Mouse (Mus musculus) central nervous system, embryonic 11.5 days (tissue): ENCODE results near the gene Cox8b. TPM values are rescaled to one million over a fixed set of nuclear protein-coding genes. Genes with fewer than 3 reads are reported as not detected.

Experiments used
- polyA plus RNA-seq: library from polyadenylated mRNA; depleted of rRNA; stranded (reverse); fragments of >200 nt; gene quantifications from 2 replicates; pipeline ENCODE4 v1.2.3, GENCODE M21; 2012; rRNA removed

The Cox8b gene
- polyA plus RNA-seq = 0.50 and 1.3 TPM in 2 replicates

DNA sequence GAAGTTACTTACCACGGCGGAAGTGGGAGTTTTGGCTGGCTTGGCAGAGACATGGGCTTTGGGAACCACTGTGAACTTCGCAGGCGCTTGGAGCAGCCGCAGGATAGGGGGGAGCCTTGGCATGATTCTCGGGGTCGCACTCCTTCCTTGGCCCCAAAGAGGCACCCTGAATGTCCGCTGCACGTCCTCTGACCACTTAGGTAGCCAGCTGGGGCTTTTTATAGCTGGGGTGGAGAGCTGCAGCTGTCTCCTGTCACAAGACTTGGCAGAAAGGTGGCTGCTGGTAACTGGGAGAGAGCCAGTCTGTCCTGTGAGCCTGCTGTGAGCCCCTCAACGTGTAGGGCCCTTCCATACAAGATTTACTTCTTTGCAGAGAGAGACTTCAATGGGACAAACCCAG lies at the start of gene Cox8b:
Gene Cox8b (minus strand): TSS at position 227 of the 400 bp plus-strand sequence.

DNA sequence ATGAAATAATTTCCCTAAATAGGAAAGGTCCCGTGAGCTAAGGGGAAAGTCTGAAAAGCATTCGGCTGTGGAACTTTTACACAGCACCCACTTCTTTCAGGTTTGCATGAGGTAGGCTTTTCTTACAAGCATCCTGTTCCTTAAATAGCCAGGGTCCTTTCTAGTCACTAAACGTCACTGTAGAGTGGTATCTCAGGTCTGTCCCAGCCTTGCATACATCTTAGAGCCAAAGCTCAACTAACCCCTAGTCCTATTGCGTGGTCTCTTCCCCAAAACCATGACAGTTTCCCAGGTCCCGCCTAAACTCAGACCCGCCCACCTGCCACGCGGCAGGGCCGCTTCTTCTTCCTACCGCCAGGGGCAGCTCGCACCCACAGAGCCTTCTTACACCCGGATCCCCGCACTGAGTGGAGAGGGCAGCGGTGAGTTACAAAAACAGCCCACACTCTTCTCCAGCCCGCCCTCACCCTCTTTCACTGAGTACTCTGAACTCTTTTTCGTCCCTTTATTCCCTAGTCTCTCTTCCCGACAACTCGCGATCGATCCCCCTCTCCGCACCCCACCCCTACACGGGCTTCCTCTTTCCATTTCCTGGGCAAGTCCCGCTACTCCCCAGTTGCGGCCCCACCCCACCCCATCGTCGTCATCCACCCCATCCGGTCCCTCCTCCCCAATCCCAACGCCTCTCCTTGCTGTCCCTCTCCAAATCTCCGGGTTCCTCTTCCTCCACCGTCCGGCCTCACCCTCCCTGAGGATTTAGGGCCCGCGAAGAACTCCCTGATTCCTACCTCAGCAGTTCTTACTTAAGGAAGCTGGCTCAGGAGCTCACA lies 41.2 kb upstream of the Cox8b start, which contains the start of gene Pgghg:
Gene Pgghg (plus strand): TSS at position 170 of the 830 bp plus-strand sequence.

DNA sequence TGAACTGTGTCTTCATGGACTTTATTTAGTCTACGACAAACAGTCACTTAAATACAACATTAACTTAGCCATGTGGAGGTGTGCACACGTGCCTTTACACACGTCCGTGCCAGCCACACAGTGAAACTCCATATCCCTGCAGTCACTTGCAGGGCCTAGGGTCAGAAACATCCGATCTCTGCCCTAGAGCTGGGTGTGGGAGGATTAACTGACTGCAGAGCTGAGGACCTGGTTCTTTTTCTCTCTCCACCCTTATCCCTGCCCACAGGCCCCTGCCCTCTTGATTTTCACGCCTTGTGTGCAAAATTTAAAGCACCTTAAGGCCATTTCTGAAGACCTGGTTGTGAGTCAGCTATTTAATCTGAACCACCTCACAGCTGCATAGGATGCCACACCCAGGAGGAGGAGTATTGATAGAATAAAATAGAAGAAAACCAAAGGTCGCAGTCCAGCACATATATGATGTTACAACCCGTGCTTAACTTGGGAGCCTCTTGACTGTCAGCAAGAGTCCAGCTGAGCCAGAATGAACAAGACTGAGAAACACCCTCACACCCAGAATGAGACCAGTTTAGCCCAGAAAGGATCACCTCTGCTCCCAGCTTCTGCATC lies 20.3 kb upstream of the Cox8b start, which contains the start of gene Nlrp6:
Gene Nlrp6 (plus strand): TSS at position 485 of the 612 bp plus-strand sequence.

DNA sequence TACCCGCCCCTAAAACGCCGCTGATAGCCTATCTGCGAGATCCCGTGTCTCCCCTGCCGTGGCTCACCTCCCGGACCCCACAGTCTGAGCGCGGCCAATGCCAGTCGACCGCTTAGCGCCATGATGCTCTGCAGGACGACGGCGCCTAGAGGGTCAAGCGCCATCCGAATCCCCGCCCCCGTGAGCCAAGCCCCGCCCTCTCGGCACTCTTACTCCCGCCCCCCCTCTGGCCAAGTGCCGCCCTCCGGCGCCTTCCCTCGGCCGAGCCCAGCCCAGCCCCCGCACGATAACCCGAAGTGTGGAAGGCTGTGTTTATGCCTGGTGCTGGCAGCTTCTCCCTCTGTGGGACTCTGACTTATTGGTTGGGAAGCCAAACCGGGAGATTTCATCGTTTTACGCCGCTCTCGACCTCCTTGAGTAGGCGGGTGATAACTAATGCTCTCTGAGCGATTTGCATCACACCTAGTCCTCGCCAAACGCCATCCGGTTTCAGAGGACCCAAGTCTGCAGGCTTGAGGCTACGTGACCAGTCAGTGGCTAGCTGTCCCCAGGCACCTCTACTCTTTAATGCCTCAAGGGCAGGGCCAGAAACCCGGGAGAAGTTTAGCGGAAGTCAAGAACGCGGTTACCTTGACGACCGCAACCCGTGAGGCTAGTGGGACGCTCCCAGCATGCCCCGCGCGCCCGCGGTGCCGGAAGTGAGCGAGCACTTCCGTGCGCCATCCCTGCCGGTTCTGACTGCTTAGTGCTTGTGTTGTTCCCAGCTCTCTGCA lies 18.4 kb downstream of the Cox8b start, which contains the start of the genes Psmd13 and Sirt3:
Gene Psmd13 (plus strand): TSS at position 273 of the 773 bp plus-strand sequence.
Gene Sirt3 (minus strand): TSS at position 614 of the 773 bp plus-strand sequence.

DNA sequence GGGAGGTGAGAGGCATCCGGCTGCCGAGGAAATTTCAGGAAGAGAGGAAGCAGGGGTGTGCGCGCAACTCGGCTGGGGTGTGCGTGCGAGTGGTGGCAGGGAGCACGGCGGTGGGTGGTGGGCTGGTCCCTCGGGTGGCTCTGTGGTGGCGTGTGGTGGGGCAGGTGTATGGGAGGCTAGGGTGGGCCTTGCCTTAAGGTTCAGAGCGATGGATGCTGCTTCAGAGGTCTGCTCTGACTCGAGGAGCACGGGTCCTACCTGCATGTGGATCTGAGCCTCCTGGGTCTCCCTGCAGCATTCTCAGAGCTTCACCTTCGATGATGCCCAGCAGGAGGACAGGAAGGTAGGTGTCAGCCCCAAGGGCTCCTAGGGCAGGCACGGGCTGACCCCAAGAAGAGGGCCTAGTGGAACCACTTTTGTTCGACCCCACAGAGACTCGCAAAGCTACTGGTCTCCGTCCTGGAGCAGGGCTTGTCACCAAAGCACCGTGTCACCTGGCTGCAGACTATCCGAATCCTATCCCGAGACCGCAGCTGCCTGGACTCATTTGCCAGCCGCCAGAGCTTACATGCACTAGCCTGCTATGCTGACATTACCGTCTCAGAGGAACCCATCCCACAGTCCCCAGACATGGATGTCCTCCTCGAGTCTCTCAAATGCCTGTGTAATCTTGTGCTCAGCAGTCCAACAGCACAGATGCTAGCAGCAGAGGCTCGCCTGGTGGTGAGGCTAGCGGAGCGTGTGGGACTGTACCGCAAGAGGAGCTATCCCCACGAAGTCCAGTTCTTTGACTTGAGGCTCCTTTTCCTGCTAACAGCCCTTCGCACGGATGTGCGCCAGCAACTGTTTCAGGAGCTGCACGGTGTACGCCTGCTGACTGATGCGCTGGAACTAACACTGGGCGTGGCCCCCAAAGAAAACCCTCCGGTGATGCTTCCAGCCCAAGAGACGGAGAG lies 42.4 kb downstream of the Cox8b start, which contains the start of gene Bet1l:
Gene Bet1l (minus strand): TSS at position 28 of the 956 bp plus-strand sequence.

DNA sequence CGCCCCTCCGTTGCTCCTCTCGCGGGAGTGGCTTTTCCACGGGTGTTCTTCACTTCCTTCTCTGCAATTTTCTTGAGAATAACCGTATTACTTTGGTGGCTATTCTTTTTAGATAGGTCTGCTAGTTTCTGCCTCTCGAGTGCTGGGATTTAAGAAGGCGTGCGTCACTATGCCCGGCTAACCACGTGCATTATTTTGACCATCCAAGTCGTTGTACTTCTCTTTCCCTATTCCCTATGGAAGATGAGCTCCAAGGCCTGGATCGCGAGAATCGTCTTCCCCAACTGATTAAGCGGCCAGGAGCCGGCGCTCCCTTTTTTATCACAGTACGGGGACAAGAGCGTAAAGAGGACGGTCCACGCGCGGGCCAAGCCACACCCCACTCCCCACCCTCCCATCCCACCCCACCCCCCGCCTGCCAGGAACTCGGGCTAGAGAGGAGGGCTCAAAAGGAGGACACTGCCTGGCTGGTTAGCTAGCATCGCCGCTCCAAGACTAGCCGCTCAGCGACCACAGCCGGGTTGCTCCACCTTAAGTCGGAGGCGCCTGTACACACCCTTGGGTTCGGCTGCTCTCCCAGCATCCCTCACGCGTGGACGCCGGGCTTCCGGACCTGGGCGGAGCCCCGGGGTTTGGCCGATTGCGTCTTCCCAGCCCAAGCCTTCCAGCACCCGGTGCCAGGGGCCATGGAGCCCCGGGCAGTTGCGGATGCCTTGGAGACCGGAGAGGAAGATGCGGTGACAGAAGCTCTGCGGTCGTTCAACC lies 43.3 kb downstream of the Cox8b start, which contains the start of gene Ric8a:
Gene Ric8a (plus strand): TSS at position 173 of the 765 bp plus-strand sequence.

DNA sequence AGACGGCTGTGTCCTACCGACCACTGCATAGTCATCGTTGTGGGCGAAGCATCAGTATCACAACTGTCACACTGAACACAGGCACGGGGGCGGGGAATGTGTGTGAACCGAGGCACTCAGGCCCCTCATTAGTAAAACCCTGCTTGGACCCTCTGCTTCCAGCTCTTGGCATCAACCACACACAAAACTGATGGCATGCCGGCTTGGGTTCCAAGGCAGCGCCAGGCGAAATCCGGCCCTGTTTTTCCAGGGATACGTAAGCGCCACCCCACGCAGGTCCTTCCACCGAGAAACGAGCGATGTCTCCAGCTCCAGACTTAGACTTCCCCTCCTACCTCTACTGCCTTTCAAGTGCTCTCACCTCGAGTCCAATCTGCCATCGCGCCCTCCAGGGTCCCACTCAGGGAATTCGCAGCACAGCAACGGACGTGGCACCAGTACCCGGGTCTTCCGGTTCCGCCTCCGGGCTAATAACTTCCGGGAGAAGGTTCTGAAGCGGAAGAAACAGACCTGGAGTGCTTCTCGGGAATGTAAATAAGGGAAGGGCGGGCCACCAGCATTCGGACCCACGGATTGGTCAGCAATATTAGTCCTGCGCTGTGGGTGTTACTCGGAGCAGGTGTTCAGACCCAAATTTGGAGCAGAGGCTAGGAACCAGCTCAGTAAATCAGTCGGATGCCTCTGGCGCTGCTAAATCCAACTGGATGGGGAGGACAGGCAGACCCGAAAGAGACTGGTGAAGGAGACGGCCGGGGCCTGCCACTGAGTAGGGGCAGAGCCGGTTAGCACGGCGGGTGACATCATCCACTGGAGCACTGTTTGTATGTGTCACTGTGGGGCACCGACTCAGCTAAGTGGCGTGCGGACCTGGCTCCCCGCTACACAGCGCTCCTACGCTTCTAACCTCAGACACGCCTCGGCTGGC lies 44.1 kb downstream of the Cox8b start, which contains the start of gene Gm45785:
Gene Gm45785 (minus strand): TSS at position 472 of the 925 bp plus-strand sequence.

Other genes with a start within 250 kb of the Cox8b start
- gene Olfr539, start 240.5 kb downstream of the Cox8b start, polyA plus RNA-seq = under 0.01 TPM in 2 replicates
- gene Olfr45, start 218.5 kb downstream of the Cox8b start, polyA plus RNA-seq = not detected in 2 replicates
- gene Olfr541, start 203.2 kb downstream of the Cox8b start, polyA plus RNA-seq = not detected in 2 replicates
- gene Cyp2e1, start 136.7 kb downstream of the Cox8b start, polyA plus RNA-seq = not detected in 2 replicates
- 0.12 and 0.24 TPM in 2 replicates for gene Syce1, start 112.6 kb downstream of the Cox8b start, polyA plus RNA-seq
- gene Zfp941, start 78.3 kb downstream of the Cox8b start, polyA plus RNA-seq = 2.4 and 4.2 TPM in 2 replicates
- gene Urah, start 65.4 kb downstream of the Cox8b start, polyA plus RNA-seq = 0.32 and 0.51 TPM in 2 replicates
- gene Scgb1c1, start 54.9 kb downstream of the Cox8b start, polyA plus RNA-seq = not detected in 2 replicates
- not detected in 2 replicates for gene Odf3, start 52.6 kb downstream of the Cox8b start, polyA plus RNA-seq
- 0.08 and 0.14 TPM in 2 replicates for gene Gm45785, start 44.1 kb downstream of the Cox8b start, polyA plus RNA-seq
- 61.0 and 61.6 TPM in 2 replicates for gene Ric8a, start 43.5 kb downstream of the Cox8b start, polyA plus RNA-seq
- gene Bet1l, start 42.9 kb downstream of the Cox8b start, polyA plus RNA-seq = 21.6 and 24.4 TPM in 2 replicates
- gene Psmd13, start 18.5 kb downstream of the Cox8b start, polyA plus RNA-seq = 167 and 206 TPM in 2 replicates
- gene Sirt3, start 18.1 kb downstream of the Cox8b start, polyA plus RNA-seq = 22.4 and 26.1 TPM in 2 replicates
- gene Nlrp6, start 20.5 kb upstream of the Cox8b start, polyA plus RNA-seq = 0.17 and 0.53 TPM in 2 replicates
- gene Pgghg, start 40.9 kb upstream of the Cox8b start, polyA plus RNA-seq = 15.3 and 24.6 TPM in 2 replicates
- 0.88 and 2.0 TPM in 2 replicates for gene Ifitm5, start 49.8 kb upstream of the Cox8b start, polyA plus RNA-seq
- not detected in 2 replicates for gene Gm45717, start 55.5 kb upstream of the Cox8b start, polyA plus RNA-seq
- gene Ifitm2, start 55.5 kb upstream of the Cox8b start, polyA plus RNA-seq = 87.0 and 380 TPM in 2 replicates
- gene Ifitm1, start 66.8 kb upstream of the Cox8b start, polyA plus RNA-seq = 12.4 and 30.5 TPM in 2 replicates
- gene Ifitm3, start 110.3 kb upstream of the Cox8b start, polyA plus RNA-seq = 5.5 and 20.2 TPM in 2 replicates
- 0.35 and 0.38 TPM in 2 replicates for gene Ifitm6, start 117.5 kb upstream of the Cox8b start, polyA plus RNA-seq
- gene Gm17387, start 128.7 kb upstream of the Cox8b start, polyA plus RNA-seq = not detected in 2 replicates
- 68.2 and 109 TPM in 2 replicates for gene B4galnt4, start 160.7 kb upstream of the Cox8b start, polyA plus RNA-seq
- gene Pkp3, start 177.8 kb upstream of the Cox8b start, polyA plus RNA-seq = 1.5 and 2.1 TPM in 2 replicates
- gene Sigirr, start 200.1 kb upstream of the Cox8b start, polyA plus RNA-seq = 2.3 and 2.7 TPM in 2 replicates
- gene Ano9, start 217.4 kb upstream of the Cox8b start, polyA plus RNA-seq = 0.52 and 0.88 TPM in 2 replicates
- gene Ptdss2, start 221.9 kb upstream of the Cox8b start, polyA plus RNA-seq = 55.5 and 61.6 TPM in 2 replicates